Mouse (Mus musculus): ENCODE data around the gene Usp29. TPM values are rescaled to one million over a fixed set of nuclear protein-coding genes. Genes with fewer than 3 reads are reported as not detected.
"Not testable (repeated sequence)": the region's sequence is repeated elsewhere in the genome, so short reads cannot be mapped to it uniquely, and the experiment has no call there.

The Usp29 gene
- polyA plus RNA-seq, 1 experiment from 2014 or later = 19.1 TPM

- Histone ChIP-seq H3K9me3 (no peaks in the 10 kb centered on the region), H3K27ac (replicated peaks) (no peak overlapping the region), H3K9ac (no peak overlapping the region), H3K36me3 (no peaks in the 10 kb centered on the region), H3K4me1 (replicated peaks) (peaks cover 10% of the 10 kb centered on the region), H3K4me2 (0 out of 2 replicates have a peak overlapping the region, but pooled peaks have one; percentile 4), H3K27me3 (no peaks in the 10 kb centered on the region), H3K4me3 (no peak overlapping the region)
- peak; percentile 81 for ATAC-seq (ENCODE audit: low read depth)
- WGBS = 9% methylated on average over 6 of the region's 6 CpGs
Observed at GRCm38 (mm10) chr7:6860689-6861088, 130.3 kb downstream of the Usp29 start.

DNA sequence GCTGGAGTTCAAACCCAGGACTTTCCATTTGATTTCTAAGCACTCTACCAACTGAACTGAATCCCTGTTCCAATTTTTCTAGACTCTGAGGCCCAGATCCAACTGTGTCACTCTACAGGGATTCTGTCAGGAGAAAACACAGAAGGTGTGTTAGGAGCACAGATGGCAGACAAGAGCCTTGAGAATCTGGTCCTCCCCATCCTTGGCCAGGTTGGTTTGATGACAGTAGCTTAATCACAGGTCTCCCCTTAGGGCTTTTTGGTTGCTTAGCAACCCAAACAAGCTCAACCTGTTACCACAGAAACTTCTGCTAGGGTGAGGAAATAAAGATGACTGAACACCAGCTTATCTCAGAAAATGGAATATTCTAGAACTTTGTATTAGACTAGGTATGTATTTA lies 136.0 kb downstream of the Usp29 start:
- no peaks in the 10 kb centered on the region for H3K36me3 ChIP-seq
- H3K4me3 ChIP-seq = no peak overlapping the region
- peaks cover 4% of the 10 kb centered on the region; the same call in 1 of the 2 replicates for H3K4me1 ChIP-seq (replicated peaks)
- H3K9me3 ChIP-seq = no peaks in the 10 kb centered on the region
- no peak for ATAC-seq (ENCODE audit: low read depth)
- no peak overlapping the region for H3K4me2 ChIP-seq
- no peak overlapping the region for H3K9ac ChIP-seq
- H3K27ac ChIP-seq (replicated peaks) = no peak overlapping the region
- no peaks in the 10 kb centered on the region for H3K27me3 ChIP-seq

DNA sequence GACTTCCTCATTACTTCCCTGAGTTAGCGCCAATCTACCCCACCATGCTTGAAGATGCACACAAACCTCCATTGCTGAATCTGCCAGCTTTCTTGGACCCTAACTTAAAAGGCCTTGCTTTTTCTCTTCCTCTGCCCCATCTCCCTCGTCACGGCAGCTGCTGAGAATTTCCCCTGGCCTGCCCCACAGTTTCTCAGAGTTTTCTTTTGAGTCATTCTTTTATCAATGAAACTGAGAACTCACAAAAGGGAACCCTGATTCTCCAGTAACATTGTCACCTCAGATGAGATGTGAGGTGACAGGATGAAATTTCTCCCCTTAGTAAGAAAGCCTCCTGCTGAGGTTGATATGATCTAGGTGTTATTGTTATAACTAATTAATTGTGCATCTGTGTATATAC lies 138.5 kb downstream of the Usp29 start:
- peaks cover 4% of the 10 kb centered on the region; the same call in 1 of the 2 replicates for H3K4me1 ChIP-seq (replicated peaks)
- no peaks in the 10 kb centered on the region for H3K36me3 ChIP-seq
- no peaks in the 10 kb centered on the region for H3K9me3 ChIP-seq
- no peak overlapping the region for H3K4me2 ChIP-seq
- H3K27ac ChIP-seq (replicated peaks) = no peak overlapping the region
- WGBS = 86% methylated on average over 3 of the region's 3 CpGs
- ATAC-seq (ENCODE audit: low read depth) = no peak
- no peaks in the 10 kb centered on the region for H3K27me3 ChIP-seq
- no peak overlapping the region for H3K9ac ChIP-seq
- H3K4me3 ChIP-seq = no peak overlapping the region

DNA sequence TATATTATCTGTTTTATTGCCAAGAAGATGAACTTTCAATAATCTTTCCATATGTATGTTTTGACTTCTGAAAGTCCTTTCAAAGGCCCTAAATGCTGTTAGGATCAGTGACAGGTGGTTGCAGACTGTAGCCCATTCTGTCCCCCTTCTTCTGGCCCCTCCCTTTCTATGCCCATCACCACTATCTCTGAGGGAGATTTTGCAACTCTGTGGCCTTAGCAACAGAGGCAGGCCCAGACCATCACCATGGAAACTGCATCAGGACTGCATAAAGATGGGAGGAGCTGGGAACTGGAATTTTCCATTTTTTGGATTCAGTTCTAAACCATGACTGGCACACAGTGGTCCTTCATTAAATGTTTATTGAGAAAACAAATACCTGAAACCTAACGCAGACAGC lies 139.2 kb downstream of the Usp29 start:
- Histone ChIP-seq H3K9ac (no peak overlapping the region), H3K27me3 (no peaks in the 10 kb centered on the region), H3K27ac (replicated peaks) (no peak overlapping the region), H3K4me3 (no peak overlapping the region), H3K36me3 (no peaks in the 10 kb centered on the region), H3K4me2 (no peak overlapping the region), H3K4me1 (replicated peaks) (peaks cover 7% of the 10 kb centered on the region; the same call in 1 of the 2 replicates), H3K9me3 (no peaks in the 10 kb centered on the region)
- 77% methylated on average over 1 of the region's 1 CpGs for WGBS
- peak; percentile 64; the same call in 1 of the 2 replicates for ATAC-seq (ENCODE audit: low read depth)

DNA sequence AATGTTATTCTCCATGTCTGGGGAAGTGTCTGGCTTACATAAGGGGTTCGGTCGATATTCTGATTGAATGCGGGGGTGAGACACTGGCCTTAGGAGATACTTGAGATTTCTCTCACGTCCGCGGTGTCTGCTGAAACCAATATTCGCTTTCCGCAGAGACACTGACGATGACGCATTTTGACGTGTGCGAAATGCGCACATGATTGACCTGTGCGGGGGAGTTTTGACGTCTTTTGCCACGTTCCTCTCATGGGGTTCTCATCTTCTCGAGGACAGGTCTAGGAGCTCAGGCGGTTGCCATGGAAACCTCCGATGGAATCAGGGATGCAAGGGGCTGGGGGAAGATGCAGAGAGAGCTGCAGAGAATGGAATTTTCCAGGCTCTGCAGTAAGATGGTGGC lies 144.1 kb downstream of the Usp29 start:
- Histone ChIP-seq H3K36me3 (no peaks in the 10 kb centered on the region), H3K4me2 (no peak overlapping the region), H3K27me3 (no peaks in the 10 kb centered on the region), H3K9me3 (no peaks in the 10 kb centered on the region), H3K9ac (no peak overlapping the region), H3K27ac (replicated peaks) (0 out of 2 replicates have a peak overlapping the region, but pooled peaks have one; percentile 9), H3K4me3 (no peak overlapping the region), H3K4me1 (replicated peaks) (peaks cover 10% of the 10 kb centered on the region; the same call in 1 of the 2 replicates)
- 67% methylated on average over 19 of the region's 19 CpGs for WGBS
- ATAC-seq (ENCODE audit: low read depth) = peak; percentile 66; the same call in 1 of the 2 replicates

DNA sequence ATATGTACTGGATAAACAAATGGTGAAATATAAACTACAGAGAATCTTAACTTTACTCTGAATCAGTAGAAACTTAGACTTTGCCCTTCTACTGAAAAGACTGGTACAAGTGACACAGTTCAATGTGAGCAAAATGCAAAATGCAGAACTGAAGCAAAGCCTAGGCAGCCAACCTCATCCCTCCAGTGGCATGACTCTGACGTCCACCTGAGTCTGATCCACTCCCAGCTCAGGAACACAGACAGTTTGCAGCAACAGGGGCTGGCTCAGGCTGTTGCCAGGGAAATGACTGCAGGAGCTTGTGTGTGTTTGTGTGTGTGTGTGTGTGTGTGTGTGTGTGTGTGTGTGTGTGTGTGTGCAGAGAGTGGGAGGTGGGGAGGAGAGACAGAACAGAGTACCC lies 147.8 kb downstream of the Usp29 start:
- Histone ChIP-seq H3K9ac (no peak overlapping the region), H3K27me3 (no peaks in the 10 kb centered on the region), H3K27ac (replicated peaks) (no peak overlapping the region), H3K9me3 (no peaks in the 10 kb centered on the region), H3K4me1 (replicated peaks) (peaks cover 10% of the 10 kb centered on the region; the same call in 1 of the 2 replicates), H3K4me2 (no peak overlapping the region), H3K36me3 (no peaks in the 10 kb centered on the region), H3K4me3 (no peak overlapping the region)
- no peak for ATAC-seq (ENCODE audit: low read depth)
- 59% methylated on average over 1 of the region's 1 CpGs for WGBS

GRCm38 (mm10) chr7:6878849-6879248 lies 148.5 kb downstream of the Usp29 start:
- not testable (repeated sequence) for H3K4me3 ChIP-seq; H3K9me3 ChIP-seq; H3K9ac ChIP-seq; ATAC-seq (ENCODE audit: low read depth); H3K36me3 ChIP-seq; H3K27ac ChIP-seq (replicated peaks); H3K27me3 ChIP-seq; H3K4me2 ChIP-seq
- WGBS = 87% methylated on average over 3 of the region's 3 CpGs
- peaks cover 10% of the 10 kb centered on the region; the same call in 1 of the 2 replicates for H3K4me1 ChIP-seq (replicated peaks)

DNA sequence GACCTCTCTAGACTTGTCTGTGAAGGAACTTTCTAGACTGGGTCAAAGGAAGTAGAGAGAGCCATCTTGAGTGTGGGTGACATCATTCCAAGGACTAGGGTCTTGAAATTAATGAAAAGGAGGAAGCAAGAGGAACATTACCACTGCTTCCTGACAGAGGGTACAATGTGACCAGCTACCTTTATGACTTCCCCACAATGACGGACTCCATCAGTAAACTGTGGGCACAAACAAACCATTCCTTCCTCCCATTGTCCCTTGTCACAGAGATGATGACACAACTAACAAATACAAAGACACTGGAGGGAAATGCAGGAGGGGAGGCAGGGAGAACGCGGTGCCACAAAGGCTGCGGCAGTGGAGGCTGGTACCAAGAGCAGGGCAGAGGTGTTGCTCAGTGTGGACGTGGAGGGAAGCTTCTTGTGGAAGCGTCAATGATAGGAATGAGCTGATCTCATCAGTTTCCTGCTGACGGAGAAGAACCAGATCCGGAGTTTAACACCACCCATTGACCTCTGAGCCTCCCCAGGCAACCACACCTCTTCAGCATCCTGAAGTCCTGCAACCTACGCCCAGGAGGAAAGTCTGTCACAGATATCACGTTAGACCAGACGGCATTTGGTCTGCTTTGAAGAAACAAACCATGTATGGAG lies 149.3 kb downstream of the Usp29 start:
- Histone ChIP-seq H3K9ac (no peak overlapping the region), H3K9me3 (no peaks in the 10 kb centered on the region), H3K4me1 (replicated peaks) (peaks cover 6% of the 10 kb centered on the region; the same call in 1 of the 2 replicates), H3K36me3 (no peaks in the 10 kb centered on the region), H3K27ac (replicated peaks) (no peak overlapping the region), H3K27me3 (no peaks in the 10 kb centered on the region), H3K4me3 (no peak overlapping the region), H3K4me2 (no peak overlapping the region)
- WGBS = 84% methylated on average over 11 of the region's 11 CpGs
- no peak for ATAC-seq (ENCODE audit: low read depth)

DNA sequence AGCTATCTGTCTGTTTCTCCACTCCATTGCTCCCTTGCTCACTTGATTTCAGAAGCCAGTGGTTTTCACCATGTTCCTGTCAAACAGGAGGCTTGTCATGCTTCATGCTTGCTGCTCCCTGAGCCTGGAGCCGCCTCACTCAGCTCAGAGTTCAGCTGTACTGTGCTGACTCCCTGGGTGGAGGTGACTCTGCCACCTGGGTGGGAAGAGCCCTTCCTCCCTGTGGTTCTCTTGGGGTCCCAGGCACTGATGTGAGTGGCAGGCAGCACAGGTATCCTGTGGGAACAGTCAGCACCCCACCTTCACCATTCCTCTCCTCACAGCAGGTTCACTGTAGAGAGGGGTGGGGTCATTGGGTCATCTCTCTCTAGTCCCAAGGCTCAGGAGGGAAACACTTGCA lies 150.5 kb downstream of the Usp29 start:
- H3K36me3 ChIP-seq; H3K27me3 ChIP-seq; H3K9me3 ChIP-seq; H3K4me2 ChIP-seq; H3K9ac ChIP-seq; H3K27ac ChIP-seq (replicated peaks); ATAC-seq (ENCODE audit: low read depth); H3K4me1 ChIP-seq (replicated peaks); H3K4me3 ChIP-seq: not testable (repeated sequence)
- WGBS = 83% methylated on average over 1 of the region's 1 CpGs

DNA sequence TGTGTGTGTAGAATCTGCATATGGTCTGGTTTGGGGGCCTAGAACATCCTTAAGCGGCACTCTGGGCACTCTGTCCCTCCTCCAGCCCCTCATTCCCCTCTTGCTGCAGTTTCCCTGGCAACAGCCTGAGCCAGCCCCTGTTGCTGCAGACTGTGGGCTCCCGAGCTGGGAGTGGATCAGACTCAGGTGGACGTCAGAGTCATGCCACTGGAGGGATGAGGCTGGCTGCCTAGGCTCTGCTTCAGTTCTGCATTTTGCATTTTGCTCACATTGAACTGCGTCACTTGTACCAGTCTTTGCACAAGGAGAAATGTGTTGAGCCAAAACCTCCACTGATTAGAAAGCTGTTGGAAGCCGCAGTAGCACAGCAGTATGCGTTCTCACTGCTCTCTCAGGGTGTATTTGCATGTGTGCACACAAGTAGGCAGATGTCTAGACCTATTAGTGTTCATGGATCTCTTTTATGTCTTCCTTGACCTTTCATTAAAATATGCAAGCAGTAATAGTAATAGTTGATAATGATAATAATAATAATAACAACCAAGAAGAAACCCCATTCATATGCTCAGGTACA lies 151.2 kb downstream of the Usp29 start:
- H3K4me1 ChIP-seq (replicated peaks) = 0 out of 2 replicates have a peak, but pooled peaks cover 4% of the 10 kb centered on the region
- ATAC-seq (ENCODE audit: low read depth) = peak; percentile 62; the same call in 1 of the 2 replicates
- no peaks in the 10 kb centered on the region for H3K36me3 ChIP-seq
- H3K4me3 ChIP-seq = no peak overlapping the region
- no peak overlapping the region for H3K4me2 ChIP-seq
- H3K27me3 ChIP-seq = no peaks in the 10 kb centered on the region
- H3K9me3 ChIP-seq = no peaks in the 10 kb centered on the region
- H3K9ac ChIP-seq = no peak overlapping the region
- no peak overlapping the region for H3K27ac ChIP-seq (replicated peaks)
- 38% methylated on average over 6 of the region's 6 CpGs for WGBS

- WGBS = 86% methylated on average over 8 of the region's 8 CpGs
- Histone ChIP-seq H3K4me1 (replicated peaks) (0 out of 2 replicates have a peak, but pooled peaks cover 4% of the 10 kb centered on the region), H3K27ac (replicated peaks) (no peak overlapping the region), H3K36me3 (no peaks in the 10 kb centered on the region), H3K4me3 (no peak overlapping the region), H3K27me3 (no peaks in the 10 kb centered on the region), H3K4me2 (no peak overlapping the region), H3K9ac (no peak overlapping the region), H3K9me3 (no peaks in the 10 kb centered on the region)
- no peak for ATAC-seq (ENCODE audit: low read depth)
Observed at GRCm38 (mm10) chr7:6883376-6884147, 153.2 kb downstream of the Usp29 start.

DNA sequence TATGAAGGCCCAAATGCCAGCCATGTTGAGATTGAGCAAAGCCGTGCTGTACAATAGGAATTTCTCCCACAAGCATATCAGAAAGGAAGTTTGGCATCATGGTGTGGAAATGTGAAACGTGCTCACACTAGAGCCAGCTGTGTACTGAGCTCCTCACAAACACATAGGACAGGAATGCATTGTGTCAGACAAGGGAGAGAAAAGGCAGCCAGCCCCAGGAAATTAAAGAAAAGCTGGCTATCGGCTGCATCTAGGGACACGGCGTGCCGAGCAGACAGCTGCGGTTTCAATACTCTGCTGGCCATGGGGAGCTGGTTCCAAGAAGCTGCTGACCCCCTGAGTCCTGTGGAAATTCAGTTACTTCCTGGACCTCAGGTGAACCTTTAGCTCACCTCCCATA lies 155.0 kb downstream of the Usp29 start:
- ATAC-seq (ENCODE audit: low read depth) = no peak
- no peaks in the 10 kb centered on the region for H3K9me3 ChIP-seq
- H3K4me1 ChIP-seq (replicated peaks) = 0 out of 2 replicates have a peak, but pooled peaks cover 4% of the 10 kb centered on the region
- no peaks in the 10 kb centered on the region for H3K36me3 ChIP-seq
- 84% methylated on average over 7 of the region's 7 CpGs for WGBS
- no peak overlapping the region for H3K27ac ChIP-seq (replicated peaks)
- no peaks in the 10 kb centered on the region for H3K27me3 ChIP-seq
- H3K4me2 ChIP-seq = no peak overlapping the region
- H3K4me3 ChIP-seq = no peak overlapping the region
- no peak overlapping the region for H3K9ac ChIP-seq
